8 mouse cellular contexts compared by ENCODE assay signal in the genomic region with DNA sequence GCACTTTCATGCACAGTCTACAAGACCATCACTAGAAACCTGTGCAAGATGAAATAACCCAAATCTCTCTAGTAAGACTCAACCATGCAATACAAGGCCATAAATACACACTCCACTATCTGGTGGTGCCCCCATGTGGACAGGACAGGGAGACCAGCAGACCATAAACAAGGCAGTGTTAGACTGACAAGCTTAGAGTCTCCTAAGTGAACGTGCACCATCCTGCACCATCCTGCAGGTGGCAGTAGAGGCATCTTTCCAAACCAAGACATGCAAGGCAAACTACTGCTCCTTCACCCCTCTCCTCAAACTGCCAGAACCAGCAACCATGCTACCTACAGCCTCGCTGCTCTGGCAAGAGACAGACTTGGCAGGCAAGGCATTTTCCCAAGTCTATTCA. TPM values are rescaled to one million over a fixed set of nuclear protein-coding genes. Genes with fewer than 3 reads are reported as not detected.
DNase-seq lines count a peak whose midpoint lies in the region; ATAC-seq and TF ChIP-seq lines count a peak whose summit lies in the region.

No protein-coding gene starts in this region.

- H3K4me2 ChIP-seq in embryonic facial prominence, embryonic 12.5 days (replicated peaks) = no peak overlapping the region
- no peak overlapping the region for H3K4me2 ChIP-seq in kidney, embryonic 14.5 days (replicated peaks; ENCODE audit: low read depth, low read length)
- H3K4me2 ChIP-seq in limb, embryonic 14.5 days (replicated peaks; ENCODE audit: low read depth, low read length, severe bottlenecking) = no peak overlapping the region
- H3K4me2 ChIP-seq in myocyte (ENCODE audit: low read depth) = no peak overlapping the region

- no peaks in the 10 kb centered on the region for H3K79me2 ChIP-seq in myocyte (ENCODE audit: control insufficient read depth, insufficient read depth)

- WGBS in embryonic facial prominence, embryonic 12.5 days = 20% methylated on average over 2 of the region's 2 CpGs
- WGBS in kidney, embryonic 14.5 days = 10% methylated on average over 2 of the region's 2 CpGs
- WGBS in limb, embryonic 14.5 days = 20% methylated on average over 2 of the region's 2 CpGs

- H3ac ChIP-seq in myocyte (ENCODE audit: control insufficient read depth, insufficient read length) = no peak overlapping the region

- H3K9me3 ChIP-seq in embryonic facial prominence, embryonic 12.5 days = no peaks in the 10 kb centered on the region
- no peaks in the 10 kb centered on the region for H3K9me3 ChIP-seq in kidney, embryonic 14.5 days (ENCODE audit: control insufficient read depth, low read length)
- H3K9me3 ChIP-seq in limb, embryonic 14.5 days (ENCODE audit: control insufficient read depth, low read length) = no peaks in the 10 kb centered on the region

- TF ChIP-seq POLR2A in limb, embryonic 14.5 days (IDR thresholded peaks at IDR 0.05; ENCODE audit: borderline replicate concordance, extremely low read depth, insufficient read depth, insufficient read length) = no peak
- no peak for TF ChIP-seq POLR2A in myocyte (IDR thresholded peaks at IDR 0.05; ENCODE audit: insufficient read length, low read depth)

- H3K4me1 ChIP-seq in embryonic facial prominence, embryonic 12.5 days = no peaks in the 10 kb centered on the region
- no peaks in the 10 kb centered on the region for H3K4me1 ChIP-seq in kidney, embryonic 14.5 days (ENCODE audit: control insufficient read depth, insufficient read depth, low read length)
- H3K4me1 ChIP-seq in limb, embryonic 14.5 days (ENCODE audit: control insufficient read depth, insufficient read depth, low read length) = no peaks in the 10 kb centered on the region

- no peaks in the 10 kb centered on the region for H3K27me3 ChIP-seq in embryonic facial prominence, embryonic 12.5 days
- H3K27me3 ChIP-seq in kidney, embryonic 14.5 days (ENCODE audit: control insufficient read depth, insufficient read depth, low read length) = no peaks in the 10 kb centered on the region
- H3K27me3 ChIP-seq in limb, embryonic 14.5 days (ENCODE audit: control insufficient read depth, insufficient read depth, low read length) = no peaks in the 10 kb centered on the region
- no peaks in the 10 kb centered on the region for H3K27me3 ChIP-seq in myocyte (ENCODE audit: control insufficient read depth, insufficient read depth, insufficient read length)

- no peak overlapping the region for H3K9ac ChIP-seq in embryonic facial prominence, embryonic 12.5 days
- no peak overlapping the region for H3K9ac ChIP-seq in kidney, embryonic 14.5 days (ENCODE audit: low read depth, low read length)
- H3K9ac ChIP-seq in limb, embryonic 14.5 days (ENCODE audit: low read depth, low read length, severe bottlenecking) = no peak overlapping the region

- no peak overlapping the region for H3K27ac ChIP-seq in embryonic facial prominence, embryonic 12.5 days
- H3K27ac ChIP-seq in kidney, embryonic 14.5 days (ENCODE audit: low read depth, low read length) = no peak overlapping the region
- no peak overlapping the region for H3K27ac ChIP-seq in limb, embryonic 14.5 days (replicated peaks; ENCODE audit: low read depth, low read length)

- H3K36me3 ChIP-seq in embryonic facial prominence, embryonic 12.5 days = peaks cover 82% of the 10 kb centered on the region
- H3K36me3 ChIP-seq in kidney, embryonic 14.5 days (ENCODE audit: control insufficient read depth, insufficient read depth, low read length) = peaks cover 84% of the 10 kb centered on the region
- H3K36me3 ChIP-seq in limb, embryonic 14.5 days (ENCODE audit: control insufficient read depth, insufficient read depth, low read length) = peaks cover 83% of the 10 kb centered on the region
- H3K36me3 ChIP-seq in myocyte (ENCODE audit: control insufficient read depth, insufficient read depth) = peaks cover 19% of the 10 kb centered on the region

- no peak overlapping the region for H3K4me3 ChIP-seq in embryonic facial prominence, embryonic 12.5 days
- no peak overlapping the region for H3K4me3 ChIP-seq in kidney, embryonic 14.5 days (ENCODE audit: low read length)
- no peak overlapping the region for H3K4me3 ChIP-seq in limb, embryonic 14.5 days (replicated peaks; ENCODE audit: low read length)
- H3K4me3 ChIP-seq in myocyte = no peak overlapping the region

- ATAC-seq in embryonic facial prominence, embryonic 12.5 days (ENCODE audit: insufficient number of reproducible peaks, insufficient read depth, low FRiP score, low TSS enrichment) = peak; percentile 47; the same call in 1 of the 2 replicates
- peak; percentile 52; the same call in 1 of the 2 replicates for ATAC-seq in kidney, embryonic 14.5 days (ENCODE audit: low FRiP score, low TSS enrichment)
- ATAC-seq in limb, embryonic 14.5 days (ENCODE audit: low FRiP score, low read depth) = peak; percentile 76

- DNase-seq in 3T3-L1 (ENCODE audit: low read depth, low spot score) = peak; percentile 97
- DNase-seq in adrenal gland, postnatal 25 days = peak; percentile 66
- peak; percentile 73 for DNase-seq in heart, adult 8-10 months (ENCODE audit: low spot score)
- peak; percentile 83 for DNase-seq in limb, embryonic 14.5 days (ENCODE audit: low spot score)
- DNase-seq in spleen, postnatal 4 days (ENCODE audit: low spot score in 2 of 2) = peak; percentile 82 to 91

TF ChIP-seq in myocyte, 11 proteins besides CTCF, POLR2A, EP300 and RAD21:
- TF ChIP-seq TCF3 (IDR thresholded peaks at IDR 0.05; ENCODE audit: insufficient read length, low read depth) (no peak), SRF (IDR thresholded peaks at IDR 0.05; ENCODE audit: control insufficient read depth, insufficient read length, low read depth) (peak; percentile 50)

RNA-seq across cellular contexts. Expression of gene Nup133, which starts 24.3 kb away (rescaled TPM):
- 18.8 and 22.0 TPM in 2 replicates for total RNA-seq in adrenal gland, postnatal 25 days (2021)
- polyA plus RNA-seq in embryonic facial prominence, embryonic 12.5 days (2016; fragmentation: Nextera tagmentation; extraction: Ambion mirVana) = 45.3 and 52.0 TPM in 2 replicates
- total RNA-seq in heart, adult 8-10 months (2022) = 10 to 100 TPM in 2 of 4 experiments, 1 to 10 TPM in 2; 8.4 to 11.9 (median 10.2) TPM
- polyA plus RNA-seq in kidney, embryonic 14.5 days (2014; fragmentation: Nextera tagmentation; extraction: Ambion mirVana) = 31.8 and 55.0 TPM in 2 replicates
- polyA plus RNA-seq in limb, embryonic 14.5 days (2012; rRNA removed) = 27.0 and 27.1 TPM in 2 replicates
- polyA plus RNA-seq in limb, embryonic 14.5 days (2014; fragmentation: Nextera tagmentation; extraction: Ambion mirVana) = 32.2 TPM in 2 replicates
- 11.7 TPM for polyA plus RNA-seq in myocyte (2012; fragmentation: generic; extraction: Trizol)

RNA-seq across cellular contexts. Expression of gene Acta1, which starts 30.2 kb away (rescaled TPM):
- 1.5 TPM in 1 of 2 replicates, not detected in the other for total RNA-seq in adrenal gland, postnatal 25 days (2021)
- 53.1 and 82.4 TPM in 2 replicates for polyA plus RNA-seq in embryonic facial prominence, embryonic 12.5 days (2016; fragmentation: Nextera tagmentation; extraction: Ambion mirVana)
- total RNA-seq in heart, adult 8-10 months (2022) = 100 to 1,000 TPM; 223 to 647 (median 436) TPM
- 1.3 and 2.9 TPM in 2 replicates for polyA plus RNA-seq in kidney, embryonic 14.5 days (2014; fragmentation: Nextera tagmentation; extraction: Ambion mirVana)
- polyA plus RNA-seq in limb, embryonic 14.5 days (2012; rRNA removed) = 829 and 847 TPM in 2 replicates
- 625 and 1,005 TPM in 2 replicates for polyA plus RNA-seq in limb, embryonic 14.5 days (2014; fragmentation: Nextera tagmentation; extraction: Ambion mirVana)
- 9,007 TPM for polyA plus RNA-seq in myocyte (2012; fragmentation: generic; extraction: Trizol)

RNA-seq across cellular contexts. Expression of gene Abcb10, which starts 58.2 kb away (rescaled TPM):
- total RNA-seq in adrenal gland, postnatal 25 days (2021) = 10.4 and 14.3 TPM in 2 replicates
- 21.7 and 22.0 TPM in 2 replicates for polyA plus RNA-seq in embryonic facial prominence, embryonic 12.5 days (2016; fragmentation: Nextera tagmentation; extraction: Ambion mirVana)
- 10 to 100 TPM; 41.0 to 50.0 (median 45.6) TPM for total RNA-seq in heart, adult 8-10 months (2022)
- 9.1 and 17.1 TPM in 2 replicates for polyA plus RNA-seq in kidney, embryonic 14.5 days (2014; fragmentation: Nextera tagmentation; extraction: Ambion mirVana)
- polyA plus RNA-seq in limb, embryonic 14.5 days (2012; rRNA removed) = 14.0 and 15.4 TPM in 2 replicates
- polyA plus RNA-seq in limb, embryonic 14.5 days (2014; fragmentation: Nextera tagmentation; extraction: Ambion mirVana) = 19.2 and 20.9 TPM in 2 replicates
- 11.0 TPM for polyA plus RNA-seq in myocyte (2012; fragmentation: generic; extraction: Trizol)

Comparison
In these comparisons a context has a peak if more than half of its experiments do, and no peak if none do; other contexts are left out.
1. RNA of gene Acta1, which starts 30.2 kb away (polyA plus RNA-seq): 9,007 TPM in myocyte (single experiment), 625 to 1,005 TPM in limb, embryonic 14.5 days and 53.1 to 82.4 TPM in embryonic facial prominence, embryonic 12.5 days; 1.3 to 2.9 TPM in kidney, embryonic 14.5 days; every median in the first group is over 10 times any median in the second.
2. Peak in every context shown above with its lines, with median percentiles within 50 percentile points of each other: DNase-seq and ATAC-seq.